Mouse (Mus musculus) thymus, adult 2 months (tissue): ENCODE measurements around the gene Tmc6.

Source experiments
- CTCF ChIP-seq: fragments of 200-500 bp; IDR thresholded peaks from 2 replicates; pipeline ENCODE4 v1.5.1; 2012; ENCODE audit warnings: mild to moderate bottlenecking, control low read depth, low read length, moderate library complexity, borderline replicate concordance; ENCODE audit not compliant: control insufficient read depth, poor library complexity, insufficient read depth; ENCODE audit errors: extremely low read depth
- POLR2A ChIP-seq: fragments of 200-500 bp; IDR thresholded peaks from 2 replicates; pipeline ENCODE4 v1.6.1; 2012; ENCODE audit warnings: mild to moderate bottlenecking, low read length, control low read depth, moderate library complexity; ENCODE audit not compliant: control insufficient read depth, poor library complexity, insufficient read depth; ENCODE audit errors: extremely low read depth

DNA sequence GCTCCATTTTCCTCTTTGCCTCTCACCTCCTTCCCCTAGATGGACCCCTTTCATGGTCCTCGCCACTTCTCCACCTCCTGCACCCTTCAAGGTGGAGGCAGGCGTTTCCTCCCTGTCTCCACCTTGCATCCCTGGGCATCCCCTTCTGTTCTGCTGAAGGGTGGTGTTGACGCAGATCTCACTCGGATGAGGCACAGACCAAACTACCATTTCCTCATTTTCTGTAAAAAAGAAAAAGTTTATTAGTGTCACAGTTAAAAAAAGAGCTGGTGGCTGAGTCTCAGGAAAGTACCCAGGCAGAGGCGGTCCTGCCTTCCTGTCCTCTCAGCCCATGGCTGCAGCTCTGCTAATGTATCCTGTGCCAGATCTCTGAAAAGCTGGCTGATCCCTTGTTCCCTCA is 17.2 kb upstream of the Tmc6 start:
- TF ChIP-seq CTCF = no peak
- TF ChIP-seq POLR2A = no peak
